Mouse (Mus musculus) limb, embryonic 13.5 days (tissue): ENCODE measurements at regions not wholly inside any gene's neighbourhood (a gene's known extent, or its start where the extent isn't known, plus 50 kb on each side); places are given as distances from the start of the nearest gene placed in this dataset.

ENCODE experiments used
- ATAC-seq: fragments of 200-750 bp; cut with Nextera tagmentation; 2 replicates; pipeline ENCODE4 v1.8.0; 2017; ENCODE audit warnings: low read depth, moderate number of reproducible peaks, moderate TSS enrichment; ENCODE audit not compliant: low FRiP score
- H3K27ac ChIP-seq: fragments of 300-500 bp; sonication (generic); 2 replicates; pipeline ENCODE4 v1.5.1; 2015; ENCODE audit warnings: inconsistent platforms, mild to moderate bottlenecking, moderate library complexity
- H3K27me3 ChIP-seq: fragments of 300-500 bp; sonication (generic); 2 replicates; pipeline ENCODE4 v1.6.1; 2015; ENCODE audit warnings: mild to moderate bottlenecking, inconsistent platforms
- H3K36me3 ChIP-seq: fragments of 300-500 bp; sonication (generic); 2 replicates; pipeline ENCODE4 v1.6.1; 2015; ENCODE audit warnings: inconsistent platforms, mild to moderate bottlenecking, moderate library complexity
- H3K4me1 ChIP-seq: fragments of 300-500 bp; sonication (generic); 2 replicates; pipeline ENCODE4 v1.6.1; 2015; ENCODE audit warnings: inconsistent platforms
- H3K4me2 ChIP-seq: fragments of 300-500 bp; sonication (generic); replicated peaks from 2 replicates; pipeline ENCODE4 v1.6.1; 2015; ENCODE audit warnings: inconsistent platforms, mild to moderate bottlenecking, moderate library complexity
- H3K4me3 ChIP-seq: fragments of 300-500 bp; sonication (generic); 2 replicates; pipeline ENCODE4 v1.5.1; 2015; ENCODE audit warnings: moderate library complexity, mild to moderate bottlenecking, inconsistent platforms
- H3K9ac ChIP-seq: fragments of 300-500 bp; sonication (generic); 2 replicates; pipeline ENCODE4 v1.6.1; 2015; ENCODE audit warnings: mild to moderate bottlenecking, inconsistent platforms
- H3K9me3 ChIP-seq: fragments of 300-500 bp; sonication (generic); 2 replicates; pipeline ENCODE4 v1.6.1; 2016; ENCODE audit warnings: inconsistent platforms
- WGBS: fragments of 180-500 bp; shearing (Covaris S2); methylation state at CpG from one replicate; pipeline ENCODE4 v1.1.7; 2015; 5-methylcytosine and 5-hydroxymethylcytosine counted together

DNA sequence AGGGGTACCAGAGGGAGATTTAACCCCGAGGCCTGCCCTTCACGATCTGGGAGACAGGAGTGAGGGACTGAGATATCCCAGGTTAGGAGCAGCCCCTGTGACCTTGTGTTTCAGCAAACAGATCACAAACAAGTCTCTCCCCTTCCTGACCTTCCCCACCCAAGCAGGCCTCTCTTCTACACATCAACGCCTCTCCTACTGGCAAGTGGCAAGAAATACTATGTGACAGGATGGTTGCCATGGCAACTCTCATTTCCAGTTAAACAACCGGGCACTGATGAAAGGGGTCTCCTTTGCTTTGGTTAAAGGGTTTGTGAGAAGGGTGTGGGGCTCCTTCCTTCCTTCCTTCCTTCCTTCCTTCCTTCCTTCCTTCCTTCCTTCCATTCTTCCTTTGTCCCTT, 134.6 kb upstream of the Gm4791 start:
- no peak overlapping the region for H3K27ac ChIP-seq
- H3K27me3 ChIP-seq: peaks cover 3% of the 10 kb centered on the region; the same call in 1 of the 2 replicates
- 27% methylated on average over 4 of the region's 4 CpGs for WGBS
- H3K9me3 ChIP-seq: no peaks in the 10 kb centered on the region
- H3K4me2 ChIP-seq: no peak overlapping the region
- H3K36me3 ChIP-seq: no peaks in the 10 kb centered on the region
- no peak overlapping the region for H3K9ac ChIP-seq
- peaks cover 5% of the 10 kb centered on the region; the same call in 1 of the 2 replicates for H3K4me1 ChIP-seq
- no peak for ATAC-seq
- no peak overlapping the region for H3K4me3 ChIP-seq

DNA sequence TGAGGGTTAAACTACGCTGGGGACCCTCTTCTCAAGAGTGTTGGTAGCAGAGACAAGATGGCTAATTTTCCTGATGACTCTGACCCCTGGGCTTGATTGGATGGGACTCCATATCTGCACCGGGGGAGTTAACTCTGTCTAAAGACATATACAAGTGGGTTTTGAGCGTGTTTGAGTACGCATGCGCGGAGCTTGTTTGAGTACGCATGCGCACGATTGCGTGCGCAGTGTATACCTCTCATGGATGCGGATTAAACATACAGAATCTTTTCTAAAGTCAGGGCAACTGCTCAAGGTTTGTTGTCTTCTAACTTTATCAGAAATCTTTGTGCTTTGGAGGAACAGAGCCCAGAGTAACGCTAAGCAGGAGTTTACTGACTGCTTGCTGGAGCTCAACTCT, 146.8 kb upstream of the Gm4791 start:
- Histone ChIP-seq H3K36me3 (no peaks in the 10 kb centered on the region), H3K4me1 (peaks cover 8% of the 10 kb centered on the region; the same call in 1 of the 2 replicates), H3K9me3 (0 out of 2 replicates have a peak, but pooled peaks cover under 1% of the 10 kb centered on the region), H3K4me2 (no peak overlapping the region), H3K27ac (no peak overlapping the region), H3K9ac (no peak overlapping the region), H3K27me3 (no peaks in the 10 kb centered on the region), H3K4me3 (no peak overlapping the region)
- ATAC-seq: no peak
- WGBS: 94% methylated on average over 13 of the region's 13 CpGs

GRCm38 (mm10) chr9:46851336-46851735, 147.2 kb upstream of the Gm4791 start:
- Histone ChIP-seq H3K9ac (no peak overlapping the region), H3K9me3 (no peaks in the 10 kb centered on the region), H3K4me3 (no peak overlapping the region), H3K27me3 (no peaks in the 10 kb centered on the region), H3K4me2 (no peak overlapping the region), H3K4me1 (peaks cover 8% of the 10 kb centered on the region; the same call in 1 of the 2 replicates), H3K27ac (no peak overlapping the region), H3K36me3 (no peaks in the 10 kb centered on the region)
- no peak for ATAC-seq
- 69% methylated on average over 10 of the region's 10 CpGs for WGBS

GRCm38 (mm10) chr9:46845276-46845675, 153.3 kb upstream of the Gm4791 start:
- 89% methylated on average over 3 of the region's 3 CpGs for WGBS
- H3K4me3 ChIP-seq: no peak overlapping the region

GRCm38 (mm10) chr9:46843781-46844180, 154.8 kb upstream of the Gm4791 start:
- no peak overlapping the region for H3K9ac ChIP-seq
- no peak overlapping the region for H3K27ac ChIP-seq
- H3K27me3 ChIP-seq: no peaks in the 10 kb centered on the region
- peaks cover 8% of the 10 kb centered on the region; the same call in 1 of the 2 replicates for H3K4me1 ChIP-seq
- H3K36me3 ChIP-seq: no peaks in the 10 kb centered on the region
- H3K4me2 ChIP-seq: no peak overlapping the region
- ATAC-seq: no peak
- no peak overlapping the region for H3K4me3 ChIP-seq
- WGBS: 94% methylated on average over 7 of the region's 7 CpGs
- no peaks in the 10 kb centered on the region for H3K9me3 ChIP-seq

More at GRCm38 (mm10) chr9:46845276-46845675, 153.3 kb upstream of the Gm4791 start:
- Histone ChIP-seq H3K9me3 (no peaks in the 10 kb centered on the region), H3K36me3 (no peaks in the 10 kb centered on the region), H3K4me1 (peaks cover 8% of the 10 kb centered on the region; the same call in 1 of the 2 replicates), H3K27me3 (no peaks in the 10 kb centered on the region), H3K27ac (no peak overlapping the region), H3K9ac (no peak overlapping the region), H3K4me2 (no peak overlapping the region)
- no peak for ATAC-seq

- Histone ChIP-seq H3K27me3 (no peaks in the 10 kb centered on the region), H3K9ac (no peak overlapping the region), H3K4me3 (no peak overlapping the region), H3K4me2 (no peak overlapping the region), H3K9me3 (no peaks in the 10 kb centered on the region), H3K27ac (no peak overlapping the region), H3K36me3 (no peaks in the 10 kb centered on the region), H3K4me1 (no peaks in the 10 kb centered on the region)
- 75% methylated on average over 6 of the region's 6 CpGs for WGBS
- no peak for ATAC-seq
Measured at GRCm38 (mm10) chr9:46841571-46841970, 157.0 kb upstream of the Gm4791 start.

DNA sequence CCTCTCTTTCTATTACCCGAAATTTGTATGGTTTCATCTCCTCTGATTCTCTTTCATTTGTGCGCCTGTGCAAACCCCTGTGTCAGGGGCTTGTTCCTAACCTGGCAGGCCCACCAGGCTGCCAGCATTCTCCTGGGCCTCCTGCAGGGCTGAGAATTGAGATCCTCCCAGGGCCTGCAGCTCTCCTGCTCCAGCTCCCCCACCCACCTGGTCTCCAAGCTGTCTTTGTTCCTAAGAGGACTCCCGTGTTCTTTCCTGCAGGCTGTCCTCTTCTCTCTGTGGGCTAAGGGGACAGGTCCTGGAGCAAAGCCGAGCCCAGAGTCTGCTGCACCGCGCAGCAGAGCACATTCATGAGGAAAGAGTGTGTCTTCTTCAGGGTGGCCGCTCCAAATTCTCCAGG, 163.3 kb upstream of the Gm4791 start:
- H3K4me2 ChIP-seq: no peak overlapping the region
- ATAC-seq: no peak
- no peak overlapping the region for H3K9ac ChIP-seq
- peaks cover 3% of the 10 kb centered on the region; the same call in 1 of the 2 replicates for H3K27me3 ChIP-seq
- no peaks in the 10 kb centered on the region for H3K36me3 ChIP-seq
- 35% methylated on average over 7 of the region's 7 CpGs for WGBS
- H3K4me1 ChIP-seq: no peaks in the 10 kb centered on the region
- no peak overlapping the region for H3K27ac ChIP-seq
- no peaks in the 10 kb centered on the region for H3K9me3 ChIP-seq
- no peak overlapping the region for H3K4me3 ChIP-seq

DNA sequence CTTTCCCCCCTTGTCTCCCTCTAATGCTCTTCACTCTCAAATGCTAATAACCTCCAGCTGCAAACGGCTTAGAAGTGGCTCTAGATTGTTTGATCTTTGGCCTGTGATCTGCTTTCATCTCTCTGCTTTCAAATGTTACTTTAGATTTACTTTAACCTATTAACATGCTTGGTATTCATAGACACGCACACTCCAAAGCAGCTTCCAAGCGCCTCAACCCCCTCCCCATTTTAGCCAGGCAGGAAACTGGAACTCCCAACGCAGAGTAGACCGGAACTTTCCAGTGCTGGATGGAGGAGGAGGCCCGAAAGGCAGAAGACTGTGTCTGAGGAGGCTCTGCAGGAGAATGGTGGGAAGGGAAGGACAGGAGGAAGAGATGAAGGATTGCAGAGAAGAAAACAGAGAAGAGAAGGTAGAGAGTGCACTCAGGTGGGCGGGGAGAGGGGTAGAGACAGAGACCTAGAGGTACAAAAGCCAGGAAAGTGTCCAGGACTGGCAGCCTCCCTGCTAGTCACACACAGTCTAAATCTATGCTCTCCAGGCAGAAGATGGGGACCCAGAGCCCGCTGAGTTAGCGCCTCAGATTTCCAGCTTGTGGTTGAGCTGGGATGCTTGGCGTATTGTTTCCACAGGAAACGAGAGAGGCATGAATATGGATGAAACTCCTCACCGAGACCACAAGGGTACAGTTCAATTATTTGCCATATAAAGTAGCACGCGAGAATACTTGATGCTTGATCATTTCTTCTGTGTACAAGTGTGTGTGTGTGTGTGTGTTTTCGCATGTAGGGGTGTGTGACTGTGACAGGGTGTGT, 167.6 kb upstream of the Gm4791 start:
- Histone ChIP-seq H3K36me3 (no peaks in the 10 kb centered on the region), H3K4me3 (no peak overlapping the region), H3K4me2 (no peak overlapping the region), H3K9me3 (no peaks in the 10 kb centered on the region), H3K4me1 (no peaks in the 10 kb centered on the region), H3K27ac (peak overlapping the region; percentile 49), H3K9ac (no peak overlapping the region), H3K27me3 (peaks cover 3% of the 10 kb centered on the region; the same call in 1 of the 2 replicates)
- ATAC-seq: no peak
- WGBS: 42% methylated on average over 15 of the region's 15 CpGs

DNA sequence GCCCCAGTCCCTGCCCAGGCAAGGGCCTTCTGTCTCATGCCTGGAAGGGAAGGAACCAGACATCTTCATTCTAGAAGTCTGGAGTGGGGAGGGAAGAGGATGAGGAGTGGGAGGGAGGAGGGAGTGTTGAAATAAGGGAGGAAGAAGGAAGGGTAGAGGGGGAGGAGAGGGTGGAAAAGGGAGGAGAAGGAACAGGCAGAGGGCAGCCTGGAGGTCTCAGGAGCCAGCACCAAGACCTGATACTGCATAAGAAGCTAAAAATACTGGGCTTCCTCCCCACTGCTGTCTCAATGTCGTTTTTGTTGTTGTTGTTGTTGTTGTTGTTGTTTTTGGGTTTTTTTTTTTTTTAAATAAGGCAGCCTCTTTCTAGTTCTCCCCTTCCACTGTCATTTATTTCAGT, 168.2 kb upstream of the Gm4791 start:
- Histone ChIP-seq H3K9ac (no peak overlapping the region), H3K9me3 (no peaks in the 10 kb centered on the region), H3K27ac (no peak overlapping the region), H3K4me2 (no peak overlapping the region), H3K4me3 (no peak overlapping the region), H3K4me1 (no peaks in the 10 kb centered on the region), H3K36me3 (no peaks in the 10 kb centered on the region), H3K27me3 (peaks cover 3% of the 10 kb centered on the region; the same call in 1 of the 2 replicates)
- WGBS: 6% methylated on average over 1 of the region's 1 CpGs
- ATAC-seq: no peak

GRCm38 (mm10) chr9:46824703-46825102, 173.8 kb upstream of the Gm4791 start:
- Histone ChIP-seq H3K4me1 (peaks cover 6% of the 10 kb centered on the region), H3K9ac (no peak overlapping the region), H3K36me3 (no peaks in the 10 kb centered on the region), H3K27ac (no peak overlapping the region), H3K4me2 (no peak overlapping the region), H3K9me3 (no peaks in the 10 kb centered on the region), H3K27me3 (0 out of 2 replicates have a peak, but pooled peaks cover 2% of the 10 kb centered on the region), H3K4me3 (no peak overlapping the region)
- WGBS: 75% methylated on average over 4 of the region's 4 CpGs
- no peak for ATAC-seq

DNA sequence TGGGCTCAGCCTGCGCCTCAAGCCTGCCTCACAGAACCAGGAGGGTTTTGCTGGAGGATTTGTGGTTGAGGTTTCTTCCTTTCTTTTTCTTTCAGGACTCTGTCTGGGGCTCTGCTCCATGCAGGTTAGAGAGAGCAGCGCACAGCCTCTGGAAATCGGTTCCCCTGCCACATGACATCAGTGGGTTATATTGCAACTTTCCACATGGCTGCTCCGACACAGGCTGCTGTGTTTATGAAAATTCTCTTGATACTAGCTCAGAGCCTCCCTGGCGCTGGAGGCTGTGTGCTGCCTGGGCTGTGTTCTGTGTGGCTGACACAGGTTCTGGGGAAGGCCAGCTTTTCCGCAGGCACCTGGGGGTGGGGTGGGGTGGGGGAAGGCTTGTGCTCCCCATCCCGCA, 178.7 kb upstream of the Gm4791 start:
- H3K4me2 ChIP-seq: 0 out of 2 replicates have a peak overlapping the region, but pooled peaks have one; percentile 3
- H3K9me3 ChIP-seq: no peaks in the 10 kb centered on the region
- no peak overlapping the region for H3K4me3 ChIP-seq
- peak overlapping the region; percentile 8; the same call in 1 of the 2 replicates for H3K27ac ChIP-seq
- H3K4me1 ChIP-seq: peaks cover 18% of the 10 kb centered on the region
- ATAC-seq: peak; percentile 75
- no peaks in the 10 kb centered on the region for H3K36me3 ChIP-seq
- 0 out of 2 replicates have a peak, but pooled peaks cover 11% of the 10 kb centered on the region for H3K27me3 ChIP-seq
- no peak overlapping the region for H3K9ac ChIP-seq
- WGBS: 34% methylated on average over 7 of the region's 7 CpGs

DNA sequence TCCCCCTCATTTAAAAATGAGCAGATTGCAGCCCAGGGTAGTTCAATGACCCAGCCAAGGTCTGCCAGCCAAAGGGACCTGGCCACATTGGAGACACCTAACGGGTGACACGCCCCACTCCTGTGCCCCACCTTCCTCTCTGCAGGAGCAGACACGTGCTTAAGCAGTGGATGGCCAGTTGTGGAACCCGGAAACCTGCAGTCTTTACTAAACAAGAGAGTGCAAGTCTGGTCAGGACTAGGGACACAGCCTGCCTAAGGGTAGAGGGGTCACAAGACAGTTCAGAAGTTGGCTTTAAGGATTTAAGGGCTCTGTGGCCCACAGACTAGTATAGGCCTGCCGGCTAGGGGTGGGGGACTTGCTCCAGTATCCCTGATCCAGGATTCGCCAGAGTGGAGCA, 179.2 kb upstream of the Gm4791 start:
- 0 out of 2 replicates have a peak, but pooled peaks have one; percentile 10 for ATAC-seq
- Histone ChIP-seq H3K4me2 (0 out of 2 replicates have a peak overlapping the region, but pooled peaks have one; percentile 3), H3K27me3 (peaks cover 14% of the 10 kb centered on the region), H3K4me3 (no peak overlapping the region), H3K9ac (no peak overlapping the region), H3K36me3 (no peaks in the 10 kb centered on the region), H3K9me3 (no peaks in the 10 kb centered on the region), H3K27ac (peak overlapping the region; percentile 8; the same call in 1 of the 2 replicates), H3K4me1 (peaks cover 23% of the 10 kb centered on the region)
- 47% methylated on average over 6 of the region's 6 CpGs for WGBS
